Mouse (Mus musculus) CD4-positive naive resting alpha-beta T cell, adult 76 days (primary cell): ENCODE measurements around the gene Commd7. TPM values are rescaled to one million over a fixed set of nuclear protein-coding genes. Genes with fewer than 3 reads are reported as not detected.

Source experiments
- total RNA-seq: library from RNA; stranded (reverse); gene quantifications from one replicate; pipeline ENCODE4 v1.2.4, GENCODE M21; 2023

Gene Commd7
- total RNA-seq = 35.4 TPM

DNA sequence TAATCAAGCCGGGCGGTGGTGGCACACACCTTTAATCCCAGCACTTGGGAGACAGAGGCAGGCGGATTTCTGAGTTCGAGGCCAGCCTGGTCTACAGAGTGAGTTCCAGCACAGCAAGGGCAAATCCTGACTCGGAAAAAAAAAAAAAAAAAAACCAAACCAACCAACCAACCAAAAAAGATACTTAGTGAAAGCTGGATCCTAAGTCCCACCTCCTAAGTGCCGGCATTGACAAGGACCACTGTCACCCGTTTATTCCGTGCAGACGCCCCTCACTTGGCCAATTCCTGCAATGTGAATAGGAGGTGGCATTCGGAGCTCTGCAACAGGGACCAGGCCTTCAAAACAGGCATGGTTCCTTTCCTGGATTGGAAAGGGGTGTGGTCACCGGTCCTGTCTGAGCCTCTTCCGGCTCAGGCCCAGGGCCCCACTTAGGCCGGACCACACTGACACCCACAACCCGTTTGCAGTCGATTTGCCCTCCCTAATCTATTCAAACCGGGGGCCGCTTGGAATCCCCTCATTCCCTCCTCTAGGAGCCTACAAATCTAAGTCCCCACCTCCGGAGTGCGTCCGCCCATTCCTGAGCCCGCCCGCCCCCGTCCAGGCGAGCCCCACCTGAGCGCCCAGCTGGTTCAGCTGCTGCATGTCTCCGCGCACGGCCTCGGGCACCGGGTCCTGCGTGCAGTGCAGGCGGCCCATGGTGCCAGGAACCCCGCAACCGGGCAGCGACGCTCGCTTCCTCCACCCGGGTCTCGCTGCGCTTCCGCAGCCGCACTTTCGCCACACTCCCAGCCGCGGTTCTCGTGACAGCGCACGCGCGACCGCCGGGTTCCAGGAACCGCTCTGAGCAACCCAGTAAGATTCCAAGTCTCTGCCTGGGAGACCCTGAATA is at the start of gene Commd7:
TSS of gene Commd7 (minus strand) at position 806 of the 895 bp plus-strand sequence.

DNA sequence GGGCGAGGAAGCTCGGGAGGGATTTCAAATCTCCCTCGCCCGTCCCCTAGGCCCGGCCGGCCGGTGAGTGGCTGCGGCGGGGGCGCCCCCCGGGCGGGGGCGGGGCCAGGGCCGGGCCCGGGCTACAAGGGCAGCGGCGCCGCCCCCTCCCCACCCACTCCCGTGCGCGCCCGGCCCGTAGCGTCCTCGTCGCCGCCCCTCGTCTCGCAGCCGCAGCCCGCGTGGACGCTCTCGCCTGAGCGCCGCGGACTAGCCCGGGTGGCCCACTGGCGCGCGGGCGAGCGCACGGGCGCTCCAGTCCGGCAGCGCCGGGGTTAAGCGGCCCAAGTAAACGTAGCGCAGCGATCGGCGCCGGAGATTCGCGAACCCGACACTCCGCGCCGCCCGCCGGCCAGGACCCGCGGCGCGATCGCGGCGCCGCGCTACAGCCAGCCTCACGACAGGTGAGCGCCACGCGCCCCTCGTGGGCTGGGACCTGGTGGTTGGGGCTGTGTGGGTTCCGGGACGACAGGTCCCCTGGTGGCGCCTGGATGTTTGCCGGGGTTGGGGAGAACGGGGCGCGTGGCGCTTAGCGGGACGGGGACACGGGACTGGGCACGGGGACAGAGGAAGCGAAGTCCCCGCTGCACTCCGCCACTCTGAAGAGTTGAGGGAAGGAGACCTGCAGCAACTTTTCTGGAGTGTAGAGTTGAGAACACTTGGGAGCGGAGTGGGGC is 16.9 kb upstream of the Commd7 start, which contains the start of gene Dnmt3b:
TSS of gene Dnmt3b (plus strand) at position 153 of the 716 bp plus-strand sequence.

Other genes with a start within 250 kb of the Commd7 start
- not detected for gene 4930404H24Rik, start 140.0 kb downstream of the Commd7 start, total RNA-seq
- gene Nol4l, start 102.8 kb downstream of the Commd7 start, total RNA-seq = 0.76 TPM
- gene Dnmt3b, start 16.7 kb upstream of the Commd7 start, total RNA-seq = 7.3 TPM
- not detected for gene Dnmt3c, start 63.9 kb upstream of the Commd7 start, total RNA-seq
- gene Mapre1, start 108.5 kb upstream of the Commd7 start, total RNA-seq = 147 TPM
- gene Efcab8, start 147.2 kb upstream of the Commd7 start, total RNA-seq = 1.4 TPM
- gene Sun5, start 238.3 kb upstream of the Commd7 start, total RNA-seq = not detected
- not detected for gene Bpifb2, start 242.3 kb upstream of the Commd7 start, total RNA-seq